Mouse (Mus musculus) fibroblast of lung, adult 2 months (primary cell): Measurements from ENCODE around the gene Ankrd33.

Experiments
- DNase-seq: peaks from one replicate; pipeline ENCODE4 v3.0.0-alpha.2; 2011; ENCODE audit warnings: low read depth

The Ankrd33 gene

GRCm38 (mm10) chr15:101125561-101125960 lies 10.0 kb downstream of the Ankrd33 start:
- DNase-seq: no peak

- peak; percentile 51 for DNase-seq
Observed at GRCm38 (mm10) chr15:101126876-101127544, 11.5 kb downstream of the Ankrd33 start.

- no peak for DNase-seq
Observed at GRCm38 (mm10) chr15:101128181-101129089, 12.9 kb downstream of the Ankrd33 start, which contains the start of gene Acvrl1. Gene Acvrl1 (plus strand): TSS chr15:101128522.

- DNase-seq: no peak
Observed at GRCm38 (mm10) chr15:101129412-101129811, 13.9 kb downstream of the Ankrd33 start.

GRCm38 (mm10) chr15:101131498-101131897 lies 15.9 kb downstream of the Ankrd33 start:
- DNase-seq: no peak

GRCm38 (mm10) chr15:101132041-101132440 lies 16.5 kb downstream of the Ankrd33 start:
- no peak for DNase-seq

- DNase-seq: no peak
Observed at GRCm38 (mm10) chr15:101132761-101133160, 17.2 kb downstream of the Ankrd33 start.

- DNase-seq: no peak
Observed at GRCm38 (mm10) chr15:101133993-101134704, 18.6 kb downstream of the Ankrd33 start.

GRCm38 (mm10) chr15:101135405-101135804 lies 19.9 kb downstream of the Ankrd33 start:
- DNase-seq: no peak

- DNase-seq: no peak
Observed at GRCm38 (mm10) chr15:101137455-101137854, 21.9 kb downstream of the Ankrd33 start.

- DNase-seq: no peak
Observed at GRCm38 (mm10) chr15:101138675-101139074, 23.1 kb downstream of the Ankrd33 start.

GRCm38 (mm10) chr15:101139885-101140284 lies 24.3 kb downstream of the Ankrd33 start:
- DNase-seq: no peak

- no peak for DNase-seq
Observed at GRCm38 (mm10) chr15:101140587-101140986, 25.0 kb downstream of the Ankrd33 start.

GRCm38 (mm10) chr15:101141061-101141541 lies 25.5 kb downstream of the Ankrd33 start:
- no peak for DNase-seq

GRCm38 (mm10) chr15:101142672-101143071 lies 27.1 kb downstream of the Ankrd33 start:
- no peak for DNase-seq

- DNase-seq: peak; percentile 82
Observed at GRCm38 (mm10) chr15:101143494-101143893, 27.9 kb downstream of the Ankrd33 start.

- DNase-seq: no peak
Observed at GRCm38 (mm10) chr15:101144176-101144575, 28.6 kb downstream of the Ankrd33 start.

- DNase-seq: no peak
Observed at GRCm38 (mm10) chr15:101144779-101145178, 29.2 kb downstream of the Ankrd33 start.

GRCm38 (mm10) chr15:101145424-101146099 lies 30.0 kb downstream of the Ankrd33 start:
- peak; percentile 88 for DNase-seq

- DNase-seq: no peak
Observed at GRCm38 (mm10) chr15:101146100-101146965, 30.8 kb downstream of the Ankrd33 start.
